Mouse (Mus musculus) ES-Bruce4 (cell line): Measurements from ENCODE around the gene Matn3. TPM values are rescaled to one million over a fixed set of nuclear protein-coding genes. Genes with fewer than 3 reads are reported as not detected.

ENCODE experiments used
- H3K27ac ChIP-seq: 2 replicates; pipeline ENCODE4 v1.5.1; 2012; ENCODE audit warnings: low read length, inconsistent platforms; ENCODE audit not compliant: insufficient read depth
- H3K27me3 ChIP-seq: 2 replicates; pipeline ENCODE4 v1.6.1; 2012; ENCODE audit warnings: mild to moderate bottlenecking, low read length, inconsistent platforms; ENCODE audit not compliant: control insufficient read depth, poor library complexity, insufficient read depth, severe bottlenecking
- H3K36me3 ChIP-seq: 2 replicates; pipeline ENCODE4 v1.6.1; 2012; ENCODE audit warnings: inconsistent platforms, mild to moderate bottlenecking, low read length, moderate library complexity; ENCODE audit not compliant: control insufficient read depth, poor library complexity, insufficient read depth, severe bottlenecking
- H3K4me1 ChIP-seq: one replicate; pipeline ENCODE4 v1.8.1; 2011; ENCODE audit warnings: low read length; ENCODE audit not compliant: control insufficient read depth, insufficient read depth
- H3K4me3 ChIP-seq: 2 replicates; pipeline ENCODE4 v1.5.1; 2011; ENCODE audit warnings: low read depth, mild to moderate bottlenecking, low read length
- H3K9ac ChIP-seq: 2 replicates; pipeline ENCODE4 v1.6.1; 2012; ENCODE audit warnings: low read depth, mild to moderate bottlenecking, inconsistent platforms; ENCODE audit not compliant: poor library complexity, severe bottlenecking
- H3K9me3 ChIP-seq: replicated peaks from 2 replicates; pipeline ENCODE4 v1.6.1; 2012; ENCODE audit warnings: mild to moderate bottlenecking, low read length, inconsistent platforms; ENCODE audit not compliant: control insufficient read depth, poor library complexity, insufficient read depth, severe bottlenecking
- CTCF ChIP-seq: IDR thresholded peaks from one replicate; pipeline ENCODE4 v1.8.1; 2011; ENCODE audit warnings: low read depth, low read length
- EP300 ChIP-seq: IDR thresholded peaks from 2 replicates; pipeline ENCODE4 v1.6.1; 2011; ENCODE audit warnings: low read depth, low read length; ENCODE audit not compliant: insufficient read depth
- POLR2A ChIP-seq: IDR thresholded peaks from one replicate; pipeline ENCODE4 v1.8.1; 2011; ENCODE audit warnings: low read length; ENCODE audit not compliant: insufficient read depth
- polyA plus RNA-seq: library from polyadenylated mRNA; stranded (reverse); fragments of >200 nt; gene quantifications from 2 replicates; pipeline ENCODE4 v1.2.4, GENCODE M21; 2011; ENCODE audit warnings: low read depth; ENCODE audit not compliant: missing spikeins, insufficient read depth, insufficient read length

Matn3 gene
- polyA plus RNA-seq, 1 experiment = 6.6 TPM

- Histone ChIP-seq H3K9ac (no peak overlapping the region), H3K4me3 (no peak overlapping the region), H3K4me1 (peaks cover 2% of the 10 kb centered on the region), H3K27ac (no peak overlapping the region), H3K36me3 (no peaks in the 10 kb centered on the region), H3K27me3 (no peaks in the 10 kb centered on the region), H3K9me3 (no peaks in the 10 kb centered on the region)
- TF ChIP-seq POLR2A (no peak), EP300 (no peak), CTCF (no peak)
Measured at GRCm38 (mm10) chr12:8902479-8902878, 45.2 kb upstream of the Matn3 start.

- Histone ChIP-seq H3K4me3 (no peak overlapping the region), H3K36me3 (no peaks in the 10 kb centered on the region), H3K27me3 (no peaks in the 10 kb centered on the region), H3K9ac (no peak overlapping the region), H3K27ac (no peak overlapping the region), H3K4me1 (peaks cover 4% of the 10 kb centered on the region), H3K9me3 (no peaks in the 10 kb centered on the region)
- TF ChIP-seq CTCF (no peak), EP300 (no peak), POLR2A (no peak)
Measured at GRCm38 (mm10) chr12:8912860-8913685, 34.7 kb upstream of the Matn3 start.

- H3K4me3 ChIP-seq = no peak overlapping the region
- H3K4me1 ChIP-seq = peaks cover 4% of the 10 kb centered on the region
- H3K36me3 ChIP-seq = no peaks in the 10 kb centered on the region
- no peaks in the 10 kb centered on the region for H3K27me3 ChIP-seq
- H3K9me3 ChIP-seq = no peaks in the 10 kb centered on the region
- TF ChIP-seq POLR2A (no peak), CTCF (no peak), EP300 (no peak)
- no peak overlapping the region for H3K9ac ChIP-seq
- no peak overlapping the region for H3K27ac ChIP-seq
Measured at GRCm38 (mm10) chr12:8913701-8914340, 33.9 kb upstream of the Matn3 start.

- Histone ChIP-seq H3K36me3 (no peaks in the 10 kb centered on the region), H3K4me1 (peaks cover 4% of the 10 kb centered on the region), H3K9me3 (no peaks in the 10 kb centered on the region), H3K27me3 (no peaks in the 10 kb centered on the region), H3K4me3 (no peak overlapping the region), H3K27ac (peak overlapping the region; percentile 52; the same call in 1 of the 2 replicates), H3K9ac (peak overlapping the region; percentile 27)
- TF ChIP-seq CTCF = no peak
- TF ChIP-seq POLR2A = no peak
- TF ChIP-seq EP300 = no peak
Measured at GRCm38 (mm10) chr12:8916378-8916777, 31.4 kb upstream of the Matn3 start.

GRCm38 (mm10) chr12:8919231-8919630 is 28.5 kb upstream of the Matn3 start:
- H3K4me3 ChIP-seq = no peak overlapping the region
- no peak overlapping the region for H3K27ac ChIP-seq
- H3K9ac ChIP-seq = no peak overlapping the region
- H3K4me1 ChIP-seq = peaks cover 1% of the 10 kb centered on the region
- no peaks in the 10 kb centered on the region for H3K9me3 ChIP-seq
- peaks cover 8% of the 10 kb centered on the region; the same call in 1 of the 2 replicates for H3K36me3 ChIP-seq
- TF ChIP-seq CTCF = no peak
- TF ChIP-seq POLR2A = no peak
- no peak for TF ChIP-seq EP300
- H3K27me3 ChIP-seq = no peaks in the 10 kb centered on the region

- peak overlapping the region; percentile 85 for H3K9ac ChIP-seq
- no peaks in the 10 kb centered on the region for H3K9me3 ChIP-seq
- peaks cover 1% of the 10 kb centered on the region for H3K4me1 ChIP-seq
- no peak overlapping the region for H3K4me3 ChIP-seq
- H3K27ac ChIP-seq = peak overlapping the region; percentile 36
- no peaks in the 10 kb centered on the region for H3K27me3 ChIP-seq
- peaks cover 13% of the 10 kb centered on the region for H3K36me3 ChIP-seq
- no peak for TF ChIP-seq CTCF
- TF ChIP-seq EP300 = no peak
- no peak for TF ChIP-seq POLR2A
Measured at GRCm38 (mm10) chr12:8920996-8921393, 26.7 kb upstream of the Matn3 start.
